Mouse (Mus musculus) small intestine, adult 2 months (tissue): ENCODE results near the gene Rpl10.

Experiments
- CTCF ChIP-seq: fragments of 200-500 bp; IDR thresholded peaks from 2 replicates; pipeline ENCODE4 v1.5.1; 2012; ENCODE audit warnings: low read depth, mild to moderate bottlenecking, control low read depth, inconsistent platforms, low read length, moderate library complexity, mixed read lengths; ENCODE audit not compliant: insufficient replicate concordance, insufficient read length; ENCODE audit errors: extremely low read depth
- POLR2A ChIP-seq: fragments of 200-500 bp; IDR thresholded peaks from 2 replicates; pipeline ENCODE4 v1.6.1; 2012; ENCODE audit warnings: low read depth, mild to moderate bottlenecking, control low read depth, inconsistent platforms, low read length, moderate library complexity

DNA sequence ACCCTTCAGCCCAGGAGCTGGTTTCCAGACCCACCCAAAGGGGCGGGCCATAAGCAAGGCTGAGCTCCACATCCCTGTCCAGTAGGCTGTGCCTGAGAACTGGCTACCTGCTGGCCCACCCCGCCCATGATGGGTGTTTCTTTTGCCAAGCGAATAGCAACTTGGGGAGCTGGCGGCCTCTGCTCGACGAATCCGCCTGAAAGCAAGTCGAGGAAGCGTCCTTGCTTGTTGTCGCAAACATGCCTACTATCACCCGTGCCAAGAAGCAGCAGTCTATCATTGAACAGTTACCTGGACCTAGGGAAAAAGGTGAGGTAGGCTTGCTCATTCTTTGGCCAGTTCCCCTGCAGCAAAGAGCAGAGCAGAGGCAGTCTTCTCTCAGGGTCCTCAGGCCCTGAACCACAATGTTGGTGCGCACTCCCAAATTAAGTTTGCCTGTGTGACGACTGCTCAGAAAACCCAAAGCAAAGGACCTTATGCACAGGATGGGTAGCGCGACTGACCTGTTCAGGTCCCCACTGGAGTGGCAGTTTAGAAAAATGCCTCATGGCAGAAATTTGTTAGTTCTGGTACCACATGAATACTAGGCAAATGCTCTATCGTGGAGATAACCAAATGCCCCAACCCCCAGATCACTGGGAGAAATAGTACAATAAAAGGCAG lies 11.3 kb downstream of the Rpl10 start, which contains the start of the genes Taz and Dnase1l1:
- no peak for TF ChIP-seq CTCF
- peak; percentile 41; the same call in 1 of the 2 replicates for TF ChIP-seq POLR2A
